Mouse (Mus musculus) brain, embryonic 14.5 days (tissue): Measurements from ENCODE around the gene Usp49. TPM values are rescaled to one million over a fixed set of nuclear protein-coding genes. Genes with fewer than 3 reads are reported as not detected.
"Not testable (repeated sequence)": the region's sequence is repeated elsewhere in the genome, so short reads cannot be mapped to it uniquely, and the experiment has no call there.

ENCODE experiments used
- DNase-seq: peaks from one replicate; pipeline ENCODE4 v3.0.0-alpha.2; 2011; ENCODE audit warnings: low read depth
- CTCF ChIP-seq: fragments of 200-500 bp; IDR thresholded peaks from 2 replicates; pipeline ENCODE4 v1.5.1; 2012; ENCODE audit warnings: inconsistent platforms, mild to moderate bottlenecking, moderate library complexity, borderline replicate concordance; ENCODE audit not compliant: insufficient read depth, insufficient read length; ENCODE audit errors: extremely low read depth
- POLR2A ChIP-seq: fragments of 200-500 bp; IDR thresholded peaks from 2 replicates; pipeline ENCODE4 v1.6.1; 2012; ENCODE audit warnings: mild to moderate bottlenecking, inconsistent platforms, borderline replicate concordance; ENCODE audit not compliant: poor library complexity, insufficient read depth, insufficient read length, severe bottlenecking; ENCODE audit errors: extremely low read depth
- polyA plus RNA-seq: library from polyadenylated mRNA; depleted of rRNA; stranded (reverse); fragments of >200 nt; gene quantifications from 2 replicates; pipeline ENCODE4 v1.2.3, GENCODE M21; 2012

Usp49 gene
- polyA plus RNA-seq, 1 experiment: 36.9 TPM

DNA sequence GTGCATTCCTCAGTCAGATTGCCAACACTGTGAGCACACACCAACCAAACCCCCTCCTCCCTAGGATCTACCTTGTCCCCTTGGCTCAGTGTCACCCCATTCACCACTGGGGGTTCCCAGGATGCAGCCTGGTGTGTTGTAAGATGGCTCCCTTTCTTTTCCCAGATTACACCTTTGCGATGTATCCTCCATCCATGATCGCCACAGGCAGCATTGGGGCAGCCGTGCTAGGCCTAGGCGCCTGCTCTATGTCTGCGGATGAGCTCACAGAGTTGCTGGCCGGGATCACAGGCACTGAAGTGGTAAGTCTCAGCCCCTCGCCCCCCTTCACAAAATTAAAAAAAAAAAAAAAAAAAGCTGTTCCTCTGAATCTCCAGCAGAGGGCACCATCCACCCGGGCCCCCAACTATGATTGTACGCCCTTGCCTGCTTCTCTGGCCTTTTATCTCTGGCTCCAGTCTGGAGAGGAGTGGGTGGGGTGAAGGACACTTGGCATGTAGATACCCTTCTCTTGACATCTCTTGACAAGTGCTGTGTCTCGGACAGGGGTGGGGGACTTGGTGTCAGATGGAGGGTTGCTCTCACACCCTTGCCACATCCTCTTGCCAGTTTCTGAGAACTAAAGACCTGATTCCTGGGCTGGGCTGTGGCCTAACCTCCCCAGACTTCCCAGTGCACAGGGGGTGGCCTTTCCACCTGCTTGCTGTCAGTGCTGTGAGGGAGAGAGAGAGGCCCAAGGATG lies 32.5 kb upstream of the Usp49 start:
- DNase-seq: peak; percentile 69
- TF ChIP-seq POLR2A (no peak), CTCF (peak; percentile 74)

DNA sequence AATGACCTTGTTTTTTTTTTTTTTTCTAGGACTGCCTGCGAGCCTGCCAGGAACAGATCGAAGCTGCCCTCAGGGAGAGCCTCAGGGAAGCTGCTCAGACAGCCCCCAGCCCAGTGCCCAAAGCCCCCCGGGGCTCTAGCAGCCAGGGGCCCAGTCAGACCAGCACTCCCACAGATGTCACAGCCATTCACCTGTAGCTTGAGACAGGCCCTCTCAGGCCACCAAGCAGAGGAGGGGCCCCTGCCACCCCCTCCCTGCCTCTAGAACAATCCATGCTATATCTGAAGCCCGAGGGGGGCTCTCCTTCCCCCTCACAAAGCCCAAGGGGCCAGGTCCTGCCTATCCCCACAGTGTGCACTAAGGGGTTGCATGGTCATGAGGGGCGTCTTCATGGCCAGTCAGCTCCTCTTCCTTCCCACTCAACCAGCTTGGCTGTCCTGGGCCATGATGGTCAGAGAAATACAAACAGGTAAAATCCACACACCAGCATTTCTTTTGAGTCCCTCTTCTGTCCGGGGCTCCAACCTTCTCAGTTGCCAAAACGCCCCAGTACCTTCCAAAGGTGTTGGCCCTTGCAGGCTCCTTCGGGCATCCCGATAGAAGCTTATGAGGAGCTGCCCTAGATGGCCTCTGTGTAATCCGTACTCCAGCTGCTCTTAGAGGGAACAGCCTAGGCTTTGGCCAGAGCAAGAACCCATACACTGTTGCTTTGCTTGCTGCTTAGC lies 31.7 kb upstream of the Usp49 start:
- not testable (repeated sequence) for DNase-seq

DNA sequence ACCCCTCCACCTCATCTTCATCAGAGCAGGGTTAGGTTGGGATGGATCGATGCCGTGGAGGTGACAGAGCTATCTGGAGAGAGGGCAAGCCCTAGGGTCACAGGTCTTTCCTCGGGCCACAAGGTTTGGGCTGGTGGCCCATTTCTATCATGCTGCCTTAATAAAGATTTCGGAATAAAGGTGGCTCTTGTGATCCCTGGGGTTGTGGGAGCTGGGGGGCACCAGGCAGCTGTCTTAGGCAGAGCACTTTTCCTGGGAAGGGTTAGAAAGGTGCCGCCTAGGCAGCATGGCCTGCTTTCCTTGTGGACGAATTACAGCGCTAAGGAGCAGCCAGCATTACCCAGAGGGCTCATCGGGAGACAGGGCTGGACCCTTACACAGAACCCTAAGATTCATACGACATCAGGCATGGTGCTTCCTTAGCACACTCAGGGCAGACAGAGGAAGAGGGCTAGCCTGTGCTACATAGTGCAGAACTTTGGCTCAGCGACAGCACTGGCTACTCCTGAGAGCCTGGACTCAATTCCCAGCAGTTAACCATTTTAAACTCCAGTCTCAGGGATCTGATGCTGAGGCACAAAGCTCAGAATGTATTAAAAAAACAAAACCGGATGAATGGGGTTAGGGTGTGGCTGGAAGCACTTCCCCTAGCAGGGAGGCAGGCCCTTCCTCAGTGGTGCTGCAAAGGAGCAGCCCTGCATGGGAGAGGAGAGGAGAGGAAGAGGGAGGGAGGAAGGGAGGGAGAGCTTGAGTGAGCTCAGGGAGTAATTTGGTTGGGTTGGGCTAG lies 30.8 kb upstream of the Usp49 start:
- TF ChIP-seq POLR2A: no peak
- no peak for TF ChIP-seq CTCF
- no peak for DNase-seq

DNA sequence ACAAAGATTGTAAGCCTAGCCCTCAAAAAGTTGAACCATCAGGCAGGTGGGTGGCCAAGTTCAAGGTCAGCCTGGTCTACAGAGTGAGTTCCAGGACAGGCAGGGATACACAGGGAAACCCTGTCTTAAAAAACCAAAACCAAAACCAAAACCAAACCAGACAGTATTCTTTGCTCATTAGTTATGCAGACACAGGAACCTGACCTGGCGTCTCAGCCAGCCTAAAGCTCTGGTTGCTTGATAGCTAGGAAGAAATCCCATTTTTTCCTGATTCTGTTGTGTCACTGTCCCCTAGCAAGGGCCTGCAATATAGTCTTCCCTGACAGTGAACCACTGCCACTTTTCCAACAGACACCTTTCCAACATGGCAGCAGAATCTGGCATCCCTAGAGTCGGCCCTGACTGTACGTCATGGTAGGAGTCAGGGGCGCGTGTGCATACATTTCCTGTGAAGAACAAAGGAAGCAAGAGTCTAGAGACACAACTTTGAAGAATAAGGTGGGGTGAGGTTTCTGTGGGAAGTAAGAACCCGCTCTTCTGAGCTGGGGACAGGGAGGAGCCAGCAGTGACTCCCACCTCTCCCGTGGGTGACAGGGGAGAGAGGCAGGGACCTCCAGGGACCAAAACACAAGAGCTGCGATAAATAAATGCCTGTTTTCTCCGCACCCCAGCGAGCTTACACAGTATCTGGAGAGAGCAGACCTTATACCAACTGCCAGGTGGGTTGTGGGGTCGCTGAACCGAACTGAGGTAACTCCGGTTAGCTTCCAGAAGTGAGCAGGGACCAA lies 29.7 kb upstream of the Usp49 start:
- TF ChIP-seq CTCF (no peak), POLR2A (no peak)
- DNase-seq: no peak

DNA sequence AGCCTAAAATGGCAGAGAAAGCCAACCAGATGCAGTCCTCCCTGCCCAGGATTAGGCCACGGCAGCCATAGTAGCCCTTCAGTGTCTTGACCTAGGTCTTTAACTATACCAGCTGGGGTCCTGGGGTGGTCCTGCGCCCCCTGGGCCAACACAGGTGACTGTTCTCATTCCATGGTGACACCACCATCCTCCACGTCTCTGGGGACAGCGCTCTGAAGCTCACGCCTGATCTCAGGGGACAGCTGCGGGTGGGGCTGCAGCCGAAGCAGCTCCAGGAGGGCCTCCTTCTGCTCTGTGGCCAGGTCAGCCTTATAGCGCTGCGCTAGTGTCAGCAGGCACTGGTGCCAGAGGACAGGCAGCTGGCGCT lies 29.1 kb upstream of the Usp49 start:
- TF ChIP-seq POLR2A: no peak
- DNase-seq: no peak

DNA sequence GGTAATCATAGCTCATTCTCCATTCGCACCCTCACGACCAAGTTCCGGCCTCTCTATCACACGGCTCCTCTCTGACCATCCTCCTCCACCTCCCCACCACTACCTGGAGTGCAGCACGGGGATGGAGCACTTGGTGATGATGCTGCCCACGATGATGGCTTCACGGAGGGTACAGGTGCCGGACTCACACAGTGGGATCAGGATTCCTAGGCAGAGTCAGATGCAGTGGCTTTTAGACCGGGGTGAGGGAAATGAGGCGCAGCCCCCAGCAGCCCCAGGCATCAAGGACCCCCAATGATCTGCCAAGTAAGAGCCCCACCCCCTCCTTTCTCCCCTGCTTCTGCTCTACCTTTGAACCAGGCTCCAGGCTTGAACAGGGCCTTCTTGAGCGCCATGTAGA lies 28.2 kb upstream of the Usp49 start:
- DNase-seq: no peak
- TF ChIP-seq CTCF: no peak
- no peak for TF ChIP-seq POLR2A

DNA sequence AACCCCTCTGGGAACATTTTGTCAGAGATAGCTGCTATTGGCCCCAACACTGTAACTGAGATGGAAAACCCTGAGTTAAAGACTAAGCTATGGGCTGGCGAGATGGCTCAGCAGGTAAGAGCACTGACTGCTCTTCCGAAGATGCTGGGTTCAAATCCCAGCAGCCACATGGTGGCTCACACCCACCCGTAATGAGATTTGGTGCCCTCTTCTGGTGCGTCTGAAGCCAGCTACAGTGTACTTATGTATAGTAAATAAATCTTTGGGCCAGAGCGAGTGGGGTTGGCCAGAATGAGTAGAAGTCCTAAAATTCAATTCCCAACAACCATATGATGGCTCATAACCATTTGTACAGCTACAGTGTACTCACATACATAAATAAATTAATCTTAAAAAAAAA lies 24.3 kb upstream of the Usp49 start:
- no peak for DNase-seq
- no peak for TF ChIP-seq POLR2A
- peak; percentile 10; the same call in 1 of the 2 replicates for TF ChIP-seq CTCF

DNA sequence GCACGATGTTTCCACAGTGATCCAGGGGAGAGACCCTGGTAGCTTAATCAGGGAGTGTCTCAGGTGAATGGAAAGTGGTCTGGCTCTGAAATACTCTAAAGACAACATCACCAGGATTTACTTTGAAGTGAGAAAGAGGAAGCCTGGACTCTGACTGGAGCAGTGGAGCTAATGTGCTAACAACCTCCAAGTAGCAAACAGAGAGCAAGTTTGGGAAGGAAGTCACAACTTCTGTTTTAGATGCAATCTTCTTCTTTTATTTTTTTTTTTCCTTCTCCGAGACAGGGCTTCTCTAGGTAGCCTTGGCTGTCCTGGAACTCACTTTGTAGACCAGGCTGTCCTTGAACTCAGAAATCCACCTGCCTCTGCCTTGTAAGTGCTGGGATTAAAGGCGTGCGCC lies 21.3 kb upstream of the Usp49 start:
- DNase-seq: no peak
- no peak for TF ChIP-seq CTCF
- no peak for TF ChIP-seq POLR2A

DNA sequence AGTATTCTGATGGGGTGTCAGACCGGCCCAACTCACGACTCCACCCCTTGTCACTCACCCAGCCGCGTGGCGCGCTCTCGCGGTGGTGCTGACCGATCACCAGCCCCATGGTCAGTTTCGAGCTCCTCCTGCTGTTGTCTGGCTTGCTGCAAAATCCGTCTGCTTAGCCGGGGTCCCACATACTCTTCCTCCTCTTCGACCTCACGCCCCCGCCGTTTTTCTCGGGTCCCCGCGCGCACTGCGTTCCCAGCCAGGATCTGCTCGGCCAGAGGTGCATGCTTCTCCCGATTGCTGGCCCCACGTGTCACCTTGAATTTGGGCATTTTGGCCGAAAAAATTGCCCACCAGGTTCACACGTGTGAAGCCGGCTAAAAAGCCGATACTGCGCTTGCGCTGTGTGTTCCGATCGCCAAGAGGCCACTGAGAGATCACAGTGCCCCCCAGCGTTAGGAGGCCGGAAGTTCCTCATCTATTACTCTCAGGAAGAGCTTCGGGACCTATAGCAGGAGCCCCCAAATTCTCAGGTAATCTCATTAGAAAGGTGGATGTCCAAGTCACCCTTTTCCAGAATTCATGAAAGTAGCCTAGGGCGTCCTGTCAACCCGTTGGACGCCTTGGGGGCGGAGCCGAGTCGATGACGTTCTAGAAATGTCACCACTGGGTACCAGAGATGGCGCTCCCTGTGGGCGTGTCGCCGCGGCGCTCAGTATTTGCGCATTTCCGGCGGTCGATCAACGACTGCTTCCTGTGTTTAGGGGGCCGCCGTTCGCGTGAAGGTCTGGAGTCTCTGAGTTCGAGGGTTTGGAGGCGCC lies 19.4 kb upstream of the Usp49 start, which contains the start of the genes Bysl, Med20 and Gm20517:
TSS of gene Bysl (minus strand) at position 644 of the 812 bp plus-strand sequence.
TSS of gene Med20 (plus strand) at position 734 of the 812 bp plus-strand sequence.
TSS of gene Gm20517 (plus strand) at position 741 of the 812 bp plus-strand sequence.
- DNase-seq: peak; percentile 99
- TF ChIP-seq POLR2A (peak; percentile 47; the same call in 1 of the 2 replicates), CTCF (peak; percentile 91)

DNA sequence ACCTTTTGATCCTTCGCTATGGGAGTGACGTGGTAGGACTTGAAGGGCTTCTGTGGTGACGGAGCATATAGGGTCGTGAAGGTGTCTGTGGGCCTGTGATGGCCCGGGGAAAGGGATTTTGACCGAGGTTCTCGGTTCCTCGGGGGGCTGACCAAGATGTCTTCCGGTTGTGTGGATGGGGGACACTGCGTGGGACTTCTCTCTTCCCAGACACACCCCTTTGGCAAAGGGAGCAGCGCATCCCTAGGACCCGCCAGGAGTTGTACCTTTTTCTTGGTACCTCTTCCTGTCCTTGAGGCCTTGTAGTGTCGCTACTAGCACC lies 18.9 kb upstream of the Usp49 start:
- TF ChIP-seq CTCF: no peak
- TF ChIP-seq POLR2A: no peak
- DNase-seq: no peak

DNA sequence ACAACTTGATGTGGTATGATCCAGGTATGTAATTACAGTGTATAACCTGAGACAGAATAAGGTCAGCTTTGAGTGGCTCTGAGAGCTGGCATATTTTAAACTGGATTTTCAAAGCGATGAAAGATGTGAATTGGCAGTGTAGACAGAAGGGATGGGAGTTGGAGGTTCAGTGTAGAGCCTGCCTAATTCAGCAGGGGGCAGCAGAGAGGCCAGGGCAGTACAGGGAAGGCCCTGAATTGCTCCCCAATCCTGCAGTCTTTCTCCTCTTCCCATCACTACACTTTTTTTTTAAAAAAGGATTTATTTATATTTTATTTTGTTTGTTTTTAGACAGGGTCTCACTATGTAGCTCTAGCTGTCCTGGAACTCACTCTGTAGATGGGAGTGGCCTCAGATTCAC lies 16.5 kb upstream of the Usp49 start:
- TF ChIP-seq POLR2A (no peak), CTCF (peak; percentile 54)
- DNase-seq: no peak
